ENCODE assay signal across 11 mouse cellular contexts in the genomic region with DNA sequence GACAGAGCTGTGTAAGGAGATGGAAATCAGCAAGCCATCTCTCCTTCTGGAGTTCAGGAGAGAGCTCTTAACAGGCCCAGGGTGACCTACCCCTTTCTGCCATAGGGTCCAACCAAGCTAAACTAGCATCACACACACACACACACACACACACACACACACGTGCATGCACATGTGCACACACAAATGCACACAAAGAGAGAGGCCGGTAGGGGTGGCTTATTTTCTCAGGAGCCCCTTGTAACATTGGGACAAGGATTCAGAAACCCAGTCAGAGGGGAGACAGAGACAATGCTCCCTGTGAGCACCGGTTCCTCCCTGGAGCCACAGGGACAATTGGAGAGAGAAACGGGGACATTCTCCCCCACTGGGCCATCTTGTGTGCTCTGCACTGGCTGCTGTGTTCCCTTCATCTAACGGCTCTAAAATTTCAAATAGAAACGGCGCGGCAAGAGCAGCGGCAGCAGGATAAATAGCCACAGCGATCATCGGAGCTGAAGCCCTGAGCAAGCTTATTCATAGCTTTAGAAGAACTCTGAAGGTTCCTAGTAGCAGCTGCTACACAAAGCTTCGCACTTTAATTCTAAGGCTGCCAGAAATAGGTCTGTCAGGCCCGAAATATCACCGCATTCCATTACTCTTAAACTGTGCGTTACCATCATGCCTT. TPM values are rescaled to one million over a fixed set of nuclear protein-coding genes. Genes with fewer than 3 reads are reported as not detected.
DNase-seq lines count a peak whose midpoint lies in the region; ATAC-seq and TF ChIP-seq lines count a peak whose summit lies in the region.
"Had no signal": no experiment of that assay in that cellular context is flagged by ENCODE, and none has a peak within 500 bp of the region (broad histone marks: within the 10 kb centered on the region; RNA-seq: fewer than 3 reads in every experiment).

No protein-coding gene starts in this region.

- H3K9me3 ChIP-seq in heart, embryonic 13.5 days: peaks cover 4% of the 10 kb centered on the region; the same call in 1 of the 2 replicates
- H3K9me3 ChIP-seq in forebrain, embryonic 11.5 days (ENCODE audit: control insufficient read depth, low read length): no peaks in the 10 kb centered on the region
- no peaks in the 10 kb centered on the region for H3K9me3 ChIP-seq in midbrain, embryonic 10.5 days (replicated peaks)

- peaks cover 41% of the 10 kb centered on the region for H3K4me1 ChIP-seq in heart, embryonic 13.5 days
- H3K4me1 ChIP-seq in forebrain, embryonic 11.5 days (replicated peaks; ENCODE audit: control insufficient read depth, insufficient read depth, low read length): peaks cover 15% of the 10 kb centered on the region
- peaks cover 34% of the 10 kb centered on the region for H3K4me1 ChIP-seq in midbrain, embryonic 10.5 days

- peak overlapping the region; percentile 20; the same call in 1 of the 2 replicates for H3K4me3 ChIP-seq in heart, embryonic 13.5 days
- no peak overlapping the region for H3K4me3 ChIP-seq in forebrain, embryonic 11.5 days (ENCODE audit: low read depth, low read length)
- H3K4me3 ChIP-seq in midbrain, embryonic 10.5 days: peak overlapping the region; percentile 46
- H3K4me3 ChIP-seq: erythroblast, embryonic 14.5 days; megakaryocyte, embryonic 14.5 days had no signal

- 17% methylated on average over 15 of the region's 15 CpGs for WGBS in heart, embryonic 13.5 days
- 5% methylated on average over 15 of the region's 15 CpGs for WGBS in forebrain, embryonic 11.5 days
- 6% methylated on average over 15 of the region's 15 CpGs for WGBS in midbrain, embryonic 10.5 days

- CTCF ChIA-PET in Patski (lab: Charles Lee): interaction anchor here (1.1 to 1.5 kb wide), 3 partner anchors 12 to 102 kb away, joined by 3 to 8 read pairs (median 5); no protein-coding TSS in a partner anchor

- POLR2A ChIA-PET in Patski (lab: Charles Lee): interaction anchor here (0.6 to 1.7 kb wide), 3 partner anchors 9 to 121 kb away, joined by 3 to 5 read pairs (median 4); no protein-coding TSS in a partner anchor

- H3K27ac ChIP-seq in heart, embryonic 13.5 days (replicated peaks): peak overlapping the region; percentile 87
- H3K27ac ChIP-seq in forebrain, embryonic 11.5 days (ENCODE audit: low read depth, low read length): peak overlapping the region; percentile 78
- peak overlapping the region; percentile 87 for H3K27ac ChIP-seq in midbrain, embryonic 10.5 days (replicated peaks)

- no peak for DNase-seq in heart, postnatal 25 days (ENCODE audit: low spot score)
- DNase-seq in Patski (ENCODE audit: low read depth, low spot score): no peak
- peak; percentile 61 for DNase-seq in forebrain, embryonic 11.5 days (ENCODE audit: low spot score)
- peak; percentile 40 for DNase-seq in midbrain, embryonic 10.5 days (ENCODE audit: low spot score)
- no peak for DNase-seq in spleen, postnatal 14 days (ENCODE audit: low spot score in 2 of 2)
- DNase-seq in gastrocnemius, postnatal 10 days: no peak
- no peak for DNase-seq in layer of hippocampus, adult 11-12 months (ENCODE audit: low spot score)

- intact Hi-C loops in heart, postnatal 25 days (cut with DNase I): loop anchor here (2.0 kb wide), 2 partner anchors 16 to 22 kb away; no protein-coding TSS in a partner anchor

- H3K27me3 ChIP-seq in heart, embryonic 13.5 days (replicated peaks): no peaks in the 10 kb centered on the region
- no peaks in the 10 kb centered on the region for H3K27me3 ChIP-seq in Patski
- H3K27me3 ChIP-seq in forebrain, embryonic 11.5 days (ENCODE audit: control insufficient read depth, insufficient read depth, low read length): no peaks in the 10 kb centered on the region
- peaks cover 48% of the 10 kb centered on the region for H3K27me3 ChIP-seq in midbrain, embryonic 10.5 days (ENCODE audit: low read depth, poor library complexity, severe bottlenecking)

- H3K9ac ChIP-seq in heart, embryonic 13.5 days: peak overlapping the region; percentile 70
- peak overlapping the region; percentile 52 for H3K9ac ChIP-seq in forebrain, embryonic 11.5 days (ENCODE audit: low read length)

- peak overlapping the region; percentile 58 for H3K4me2 ChIP-seq in heart, embryonic 13.5 days
- H3K4me2 ChIP-seq in forebrain, embryonic 11.5 days (ENCODE audit: low read depth, low read length, severe bottlenecking): peak overlapping the region; percentile 45

- no peak for ATAC-seq in heart, embryonic 13.5 days (ENCODE audit: extremely low read depth, insufficient number of reproducible peaks, low FRiP score, low TSS enrichment)
- peak; percentile 15 for ATAC-seq in Patski
- ATAC-seq in forebrain, embryonic 11.5 days (replicated peaks; ENCODE audit: low FRiP score): peak; percentile 22

- H3K36me3 ChIP-seq in heart, embryonic 13.5 days: no peaks in the 10 kb centered on the region
- no peaks in the 10 kb centered on the region for H3K36me3 ChIP-seq in forebrain, embryonic 11.5 days (ENCODE audit: control insufficient read depth, insufficient read depth, low read length)
- H3K36me3 ChIP-seq in midbrain, embryonic 10.5 days: no peaks in the 10 kb centered on the region
- H3K36me3 ChIP-seq: G1E had no signal

- no peak for TF ChIP-seq CTCF in Patski (IDR thresholded peaks at IDR 0.05)

- in situ Hi-C loops in Patski (cut with MboI; ENCODE audit: low pct_unique_long_range_greater_than_20kb): no loop called here

RNA-seq across cellular contexts. Expression of a gene that starts 21.7 kb away (rescaled TPM):
- polyA plus RNA-seq in heart, embryonic 13.5 days (2015; fragmentation: Nextera tagmentation; extraction: Ambion mirVana): 37.1 and 39.6 TPM in 2 replicates
- 100 to 1,000 TPM; 104 to 110 TPM for total RNA-seq in heart, postnatal 25 days (2021)
- 101 TPM for polyA plus RNA-seq in Patski (2021)
- 58.8 and 63.2 TPM in 2 replicates for polyA plus RNA-seq in forebrain, embryonic 11.5 days (2014; fragmentation: Nextera tagmentation; extraction: Ambion mirVana)
- 36.8 and 39.3 TPM in 2 replicates for polyA plus RNA-seq in midbrain, embryonic 10.5 days (2016; fragmentation: Nextera tagmentation; extraction: Ambion mirVana)
- 100 to 1,000 TPM; 135 to 155 TPM for total RNA-seq in gastrocnemius, postnatal 10 days (2021)

RNA-seq across cellular contexts. Expression of a gene that starts 43.7 kb away (rescaled TPM):
- 0.17 and 0.21 TPM in 2 replicates for polyA plus RNA-seq in heart, embryonic 13.5 days (2015; fragmentation: Nextera tagmentation; extraction: Ambion mirVana)
- under 1 TPM; 0.14 to 0.39 TPM for total RNA-seq in heart, postnatal 25 days (2021)
- polyA plus RNA-seq in Patski (2021): 0.09 TPM
- polyA plus RNA-seq in forebrain, embryonic 11.5 days (2014; fragmentation: Nextera tagmentation; extraction: Ambion mirVana): 0.08 and 0.32 TPM in 2 replicates
- polyA plus RNA-seq in midbrain, embryonic 10.5 days (2016; fragmentation: Nextera tagmentation; extraction: Ambion mirVana): 0.36 and 2.2 TPM in 2 replicates
- under 1 TPM; 0.33 to 0.95 TPM for total RNA-seq in gastrocnemius, postnatal 10 days (2021)
- polyA plus RNA-seq: G1E had no signal

RNA-seq across cellular contexts. Expression of a gene that starts 55.7 kb away (rescaled TPM):
- polyA plus RNA-seq in heart, embryonic 13.5 days (2015; fragmentation: Nextera tagmentation; extraction: Ambion mirVana): 6.4 and 8.6 TPM in 2 replicates
- total RNA-seq in heart, postnatal 25 days (2021): 1 to 10 TPM; 4.2 to 4.5 TPM
- polyA plus RNA-seq in Patski (2021): 14.5 TPM
- polyA plus RNA-seq in forebrain, embryonic 11.5 days (2014; fragmentation: Nextera tagmentation; extraction: Ambion mirVana): 15.5 and 23.2 TPM in 2 replicates
- 16.9 and 17.7 TPM in 2 replicates for polyA plus RNA-seq in midbrain, embryonic 10.5 days (2016; fragmentation: Nextera tagmentation; extraction: Ambion mirVana)
- 1 to 10 TPM; 2.9 to 4.2 TPM for total RNA-seq in gastrocnemius, postnatal 10 days (2021)

Comparison
In these comparisons a context has a peak if more than half of its experiments do, and no peak if none do; other contexts are left out.
1. DNase-seq: peak in forebrain, embryonic 11.5 days (single experiment) and midbrain, embryonic 10.5 days (single experiment); none in heart, postnatal 25 days (single experiment), Patski (single experiment), spleen, postnatal 14 days (0 of 2), gastrocnemius, postnatal 10 days (single experiment) and layer of hippocampus, adult 11-12 months (single experiment).
2. Peak in every context shown above with its lines, with median percentiles within 50 percentile points of each other: H3K27ac ChIP-seq.